Comparison of ENCODE assay signal across 8 mouse cellular contexts in the genomic region with DNA sequence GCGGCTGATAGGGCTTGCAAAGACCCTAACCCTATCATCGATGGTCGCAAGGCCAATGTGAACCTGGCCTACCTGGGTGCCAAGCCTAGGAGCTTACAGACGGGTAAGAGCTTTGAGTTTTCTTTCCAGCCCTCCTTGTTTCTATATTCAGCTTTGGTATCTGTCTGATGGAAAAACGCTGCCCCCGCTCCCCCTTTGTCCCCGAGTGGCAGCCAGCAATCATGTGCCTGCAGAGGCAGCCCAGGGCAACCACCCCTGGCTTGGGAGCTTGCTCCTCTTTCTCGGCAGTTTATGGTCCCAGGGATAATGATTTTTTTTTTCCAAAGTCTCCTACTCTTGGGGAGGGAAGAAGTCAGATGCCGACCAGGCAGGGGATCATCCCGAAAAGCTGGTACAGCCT. TPM values are rescaled to one million over a fixed set of nuclear protein-coding genes. Genes with fewer than 3 reads are reported as not detected.
A peak's percentile ranks its signal among the peaks of the same experiment; 100 is the strongest.
DNase-seq lines count a peak whose midpoint lies in the region; ATAC-seq and TF ChIP-seq lines count a peak whose summit lies in the region.

No protein-coding gene starts in this region.

- peaks cover 26% of the 10 kb centered on the region for H3K4me1 ChIP-seq in lung, embryonic 14.5 days (ENCODE audit: insufficient read depth)
- H3K4me1 ChIP-seq in forebrain, embryonic 11.5 days (replicated peaks; ENCODE audit: control insufficient read depth, insufficient read depth, low read length) = peaks cover 29% of the 10 kb centered on the region
- H3K4me1 ChIP-seq in intestine, embryonic 14.5 days (replicated peaks; ENCODE audit: control insufficient read depth, insufficient read depth, low read length) = peaks cover 30% of the 10 kb centered on the region

- no peak for ATAC-seq in lung, embryonic 14.5 days (ENCODE audit: insufficient read depth)
- ATAC-seq in forebrain, embryonic 11.5 days (replicated peaks; ENCODE audit: low FRiP score) = no peak
- no peak for ATAC-seq in intestine, embryonic 14.5 days (replicated peaks; ENCODE audit: low FRiP score, low TSS enrichment, low read depth)

- TF ChIP-seq CTCF in lung, embryonic 14.5 days (IDR thresholded peaks at IDR 0.05; ENCODE audit: low read depth) = no peak

- H3K4me2 ChIP-seq in lung, embryonic 14.5 days = peak overlapping the region; percentile 90
- peak overlapping the region; percentile 84 for H3K4me2 ChIP-seq in forebrain, embryonic 11.5 days (ENCODE audit: low read depth, low read length, severe bottlenecking)
- H3K4me2 ChIP-seq in intestine, embryonic 14.5 days (ENCODE audit: low read length) = peak overlapping the region; percentile 75

- H3K36me3 ChIP-seq in lung, embryonic 14.5 days (ENCODE audit: insufficient read depth) = peaks cover 35% of the 10 kb centered on the region
- no peaks in the 10 kb centered on the region; the same call in 1 of the 2 replicates for H3K36me3 ChIP-seq in forebrain, embryonic 11.5 days (ENCODE audit: control insufficient read depth, insufficient read depth, low read length)
- H3K36me3 ChIP-seq in intestine, embryonic 14.5 days (ENCODE audit: control insufficient read depth, insufficient read depth, low read length) = peaks cover 3% of the 10 kb centered on the region

- no peak for DNase-seq in lung, embryonic 14.5 days
- DNase-seq in lung, postnatal 14 days = no peak
- DNase-seq in forebrain, embryonic 11.5 days (ENCODE audit: low spot score) = no peak
- no peak for DNase-seq in intestine, embryonic 14.5 days (ENCODE audit: low spot score)
- DNase-seq in neural tube, embryonic 10.5 days (ENCODE audit: extremely low spot score, low spot score) = peak; percentile 27
- no peak for DNase-seq in cerebellum, postnatal 14 days
- DNase-seq in right cerebral cortex, adult 18-20 months = no peak
- DNase-seq in urinary bladder, postnatal 4 days (ENCODE audit: low spot score in 2 of 2) = no peak

- H3K9ac ChIP-seq in lung, embryonic 14.5 days = peak overlapping the region; percentile 65
- peak overlapping the region; percentile 83 for H3K9ac ChIP-seq in forebrain, embryonic 11.5 days (ENCODE audit: low read length)
- H3K9ac ChIP-seq in intestine, embryonic 14.5 days (ENCODE audit: low read length) = peak overlapping the region; percentile 65

- H3K4me3 ChIP-seq in lung, embryonic 14.5 days (ENCODE audit: low read depth, low read length) = peak overlapping the region; percentile 76
- H3K4me3 ChIP-seq in forebrain, embryonic 11.5 days (ENCODE audit: low read depth, low read length) = peak overlapping the region; percentile 87
- peak overlapping the region; percentile 83 for H3K4me3 ChIP-seq in intestine, embryonic 14.5 days (ENCODE audit: low read depth, low read length)

- WGBS in lung, embryonic 14.5 days = 30% methylated on average over 10 of the region's 10 CpGs
- WGBS in forebrain, embryonic 11.5 days = 25% methylated on average over 10 of the region's 10 CpGs
- WGBS in intestine, embryonic 14.5 days = 33% methylated on average over 10 of the region's 10 CpGs

- H3K27me3 ChIP-seq in lung, embryonic 14.5 days (ENCODE audit: insufficient read depth, low read length) = no peaks in the 10 kb centered on the region
- peaks cover 9% of the 10 kb centered on the region for H3K27me3 ChIP-seq in forebrain, embryonic 11.5 days (ENCODE audit: control insufficient read depth, insufficient read depth, low read length)
- H3K27me3 ChIP-seq in intestine, embryonic 14.5 days (replicated peaks; ENCODE audit: control insufficient read depth, insufficient read depth, low read length) = peaks cover 8% of the 10 kb centered on the region

- no peaks in the 10 kb centered on the region for H3K9me3 ChIP-seq in lung, embryonic 14.5 days (ENCODE audit: low read depth, low read length)
- H3K9me3 ChIP-seq in forebrain, embryonic 11.5 days (ENCODE audit: control insufficient read depth, low read length) = no peaks in the 10 kb centered on the region
- H3K9me3 ChIP-seq in intestine, embryonic 14.5 days (ENCODE audit: control insufficient read depth, low read length) = no peaks in the 10 kb centered on the region

- H3K27ac ChIP-seq in lung, embryonic 14.5 days (ENCODE audit: low read depth) = no peak overlapping the region
- no peak overlapping the region for H3K27ac ChIP-seq in forebrain, embryonic 11.5 days (ENCODE audit: low read depth, low read length)
- H3K27ac ChIP-seq in intestine, embryonic 14.5 days (ENCODE audit: low read depth) = no peak overlapping the region

RNA-seq across cellular contexts. Expression of gene Rbm38, which starts 2.5 kb away (rescaled TPM):
- 45.6 and 45.8 TPM in 2 replicates for polyA plus RNA-seq in lung, embryonic 14.5 days (2014; fragmentation: Nextera tagmentation; extraction: Ambion mirVana)
- 111 and 115 TPM in 2 replicates for polyA plus RNA-seq in forebrain, embryonic 11.5 days (2014; fragmentation: Nextera tagmentation; extraction: Ambion mirVana)
- 49.4 and 53.0 TPM in 2 replicates for polyA plus RNA-seq in intestine, embryonic 14.5 days (2014; fragmentation: Nextera tagmentation; extraction: Ambion mirVana)

RNA-seq across cellular contexts. Expression of gene Rae1, which starts 22.9 kb away (rescaled TPM):
- 137 and 142 TPM in 2 replicates for polyA plus RNA-seq in lung, embryonic 14.5 days (2014; fragmentation: Nextera tagmentation; extraction: Ambion mirVana)
- 147 and 148 TPM in 2 replicates for polyA plus RNA-seq in forebrain, embryonic 11.5 days (2014; fragmentation: Nextera tagmentation; extraction: Ambion mirVana)
- polyA plus RNA-seq in intestine, embryonic 14.5 days (2014; fragmentation: Nextera tagmentation; extraction: Ambion mirVana) = 143 and 150 TPM in 2 replicates

RNA-seq across cellular contexts. Expression of gene Spo11, which starts 45.3 kb away (rescaled TPM):
- 0.13 and 0.15 TPM in 2 replicates for polyA plus RNA-seq in lung, embryonic 14.5 days (2014; fragmentation: Nextera tagmentation; extraction: Ambion mirVana)
- 0.47 and 0.71 TPM in 2 replicates for polyA plus RNA-seq in forebrain, embryonic 11.5 days (2014; fragmentation: Nextera tagmentation; extraction: Ambion mirVana)
- 0.04 TPM in 1 of 2 replicates, not detected in the other for polyA plus RNA-seq in intestine, embryonic 14.5 days (2014; fragmentation: Nextera tagmentation; extraction: Ambion mirVana)
